Mouse (Mus musculus) layer of hippocampus, postnatal 36 days (tissue): ENCODE measurements around the gene Mmgt2. TPM values are rescaled to one million over a fixed set of nuclear protein-coding genes. Genes with fewer than 3 reads are reported as not detected.

Experiments
- DNase-seq, 2 experiments: peaks; one replicate each; pipeline ENCODE4 v3.0.0; 2022
- total RNA-seq, 2 experiments: library from RNA; stranded (reverse); gene quantifications; 2 replicates each; pipeline ENCODE4 v1.2.3; 2021

Gene Mmgt2
- total RNA-seq, 2 experiments from 2014 or later: 16.5 to 17.1 TPM

GRCm38 (mm10) chr11:62706141-62706540, 57.7 kb downstream of the Mmgt2 start:
- DNase-seq: no peak

- DNase-seq: no peak
Measured at GRCm38 (mm10) chr11:62708252-62708651, 59.8 kb downstream of the Mmgt2 start.

- no peak for DNase-seq
Measured at GRCm38 (mm10) chr11:62710657-62711056, 62.2 kb downstream of the Mmgt2 start.

Other genes starting within 250 kb of the Mmgt2 start
- gene Pigl, start 190.2 kb upstream of the Mmgt2 start, total RNA-seq: 1 to 10 TPM; 6.4 to 8.4 TPM
- gene Ncor1, start 190.1 kb upstream of the Mmgt2 start, total RNA-seq: 100 to 1,000 TPM; 276 to 321 TPM
- gene Cenpv, start 109.4 kb upstream of the Mmgt2 start, total RNA-seq: 10 to 100 TPM; 37.6 to 39.6 TPM
- 1,000 to 10,000 TPM; 1,774 to 1,889 TPM for gene Ubb, start 97.5 kb upstream of the Mmgt2 start, total RNA-seq
- gene Trpv2, start 74.2 kb upstream of the Mmgt2 start, total RNA-seq: 10 to 100 TPM; 13.1 to 13.9 TPM
- gene Lrrc75a, start 141 bp upstream of the Mmgt2 start, total RNA-seq: 1 to 10 TPM; 7.7 to 8.1 TPM
- 10 to 100 TPM; 14.6 to 18.6 TPM for gene Zfp287, start 83.2 kb downstream of the Mmgt2 start, total RNA-seq
- not detected for gene Gm10428, start 104.4 kb downstream of the Mmgt2 start, total RNA-seq
- 10 to 100 TPM; 22.0 to 24.2 TPM for gene Zfp286, start 140.8 kb downstream of the Mmgt2 start, total RNA-seq
- 1 to 10 TPM; 1.2 to 1.7 TPM for gene Trim16, start 171.6 kb downstream of the Mmgt2 start, total RNA-seq
- gene Fbxw10, start 198.4 kb downstream of the Mmgt2 start, total RNA-seq: 1 to 10 TPM; 1.4 to 1.6 TPM
- 10 to 100 TPM; 30.5 to 35.9 TPM for gene Tvp23b, start 230.8 kb downstream of the Mmgt2 start, total RNA-seq